Mouse (Mus musculus) forebrain, embryonic 15.5 days (tissue): Measurements from ENCODE around the gene Elovl1. TPM values are rescaled to one million over a fixed set of nuclear protein-coding genes. Genes with fewer than 3 reads are reported as not detected.

Experiments
- ATAC-seq: fragments of 200-750 bp; cut with Nextera tagmentation; replicated peaks from 2 replicates; pipeline ENCODE4 v1.8.0; 2017; ENCODE audit warnings: mild to moderate bottlenecking, moderate TSS enrichment, moderate library complexity
- H3K27ac ChIP-seq: fragments of 300-500 bp; sonication (generic); replicated peaks from 2 replicates; pipeline ENCODE4 v1.5.1; 2015; ENCODE audit warnings: mild to moderate bottlenecking, inconsistent platforms
- H3K27me3 ChIP-seq: fragments of 300-500 bp; sonication (generic); 2 replicates; pipeline ENCODE4 v1.6.1; 2015; ENCODE audit warnings: inconsistent platforms
- H3K36me3 ChIP-seq: fragments of 300-500 bp; sonication (generic); 2 replicates; pipeline ENCODE4 v1.6.1; 2015; ENCODE audit warnings: mild to moderate bottlenecking, inconsistent platforms
- H3K4me1 ChIP-seq: fragments of 300-500 bp; sonication (generic); 2 replicates; pipeline ENCODE4 v1.6.1; 2015; ENCODE audit warnings: inconsistent platforms
- H3K4me2 ChIP-seq: fragments of 300-500 bp; sonication (generic); replicated peaks from 2 replicates; pipeline ENCODE4 v1.6.1; 2015; ENCODE audit warnings: mild to moderate bottlenecking, inconsistent platforms
- H3K4me3 ChIP-seq: fragments of 300-500 bp; sonication (generic); 2 replicates; pipeline ENCODE4 v1.5.1; 2015; ENCODE audit warnings: mild to moderate bottlenecking, inconsistent platforms
- H3K9ac ChIP-seq: fragments of 300-500 bp; sonication (generic); replicated peaks from 2 replicates; pipeline ENCODE4 v1.6.1; 2015; ENCODE audit warnings: mild to moderate bottlenecking, inconsistent platforms
- H3K9me3 ChIP-seq: fragments of 300-500 bp; sonication (generic); 2 replicates; pipeline ENCODE4 v1.6.1; 2016; ENCODE audit warnings: inconsistent platforms
- WGBS: fragments of 180-500 bp; shearing (Covaris S2); methylation state at CpG from one replicate; pipeline ENCODE4 v1.1.7; 2015; ENCODE audit warnings: mixed read lengths; 5-methylcytosine and 5-hydroxymethylcytosine counted together
- polyA plus RNA-seq: library from polyadenylated mRNA; unstranded; fragments of >200 nt; fragmentation: Nextera tagmentation; extraction: Ambion mirVana; gene quantifications from 2 replicates; pipeline ENCODE4 v1.2.1, GENCODE M21; 2015

Gene Elovl1
- polyA plus RNA-seq, 1 experiment from 2014 or later, result 21.3 TPM

- Histone ChIP-seq H3K4me2 (no peak overlapping the region), H3K36me3 (peaks cover 48% of the 10 kb centered on the region), H3K27ac (no peak overlapping the region), H3K27me3 (no peaks in the 10 kb centered on the region), H3K4me1 (peaks cover 19% of the 10 kb centered on the region), H3K4me3 (no peak overlapping the region), H3K9me3 (no peaks in the 10 kb centered on the region), H3K9ac (no peak overlapping the region)
- WGBS, result 98% methylated on average over 5 of the region's 5 CpGs
- no peak for ATAC-seq
These were observed 17.0 kb upstream of the Elovl1 start for GRCm38 (mm10) chr4:118410871-118411270.

- WGBS, result 94% methylated on average over 5 of the region's 5 CpGs
- Histone ChIP-seq H3K4me1 (peaks cover 11% of the 10 kb centered on the region), H3K27ac (no peak overlapping the region), H3K4me2 (no peak overlapping the region), H3K9me3 (no peaks in the 10 kb centered on the region), H3K27me3 (no peaks in the 10 kb centered on the region), H3K9ac (no peak overlapping the region), H3K4me3 (no peak overlapping the region), H3K36me3 (peaks cover 73% of the 10 kb centered on the region)
- no peak for ATAC-seq
These were observed 14.3 kb upstream of the Elovl1 start for GRCm38 (mm10) chr4:118413553-118413952.

GRCm38 (mm10) chr4:118415779-118416178 lies 12.1 kb upstream of the Elovl1 start:
- peaks cover 84% of the 10 kb centered on the region for H3K36me3 ChIP-seq
- WGBS, result 93% methylated on average over 2 of the region's 2 CpGs
- H3K27ac ChIP-seq, result no peak overlapping the region
- H3K4me3 ChIP-seq, result no peak overlapping the region
- no peak for ATAC-seq
- no peak overlapping the region for H3K4me2 ChIP-seq
- no peaks in the 10 kb centered on the region for H3K4me1 ChIP-seq
- H3K27me3 ChIP-seq, result no peaks in the 10 kb centered on the region
- no peak overlapping the region for H3K9ac ChIP-seq
- H3K9me3 ChIP-seq, result no peaks in the 10 kb centered on the region

GRCm38 (mm10) chr4:118416329-118416728 lies 11.6 kb upstream of the Elovl1 start:
- Histone ChIP-seq H3K4me1 (no peaks in the 10 kb centered on the region), H3K9me3 (no peaks in the 10 kb centered on the region), H3K4me3 (no peak overlapping the region), H3K27ac (no peak overlapping the region), H3K36me3 (peaks cover 85% of the 10 kb centered on the region), H3K9ac (no peak overlapping the region), H3K27me3 (no peaks in the 10 kb centered on the region), H3K4me2 (no peak overlapping the region)
- no peak for ATAC-seq
- 94% methylated on average over 5 of the region's 5 CpGs for WGBS

DNA sequence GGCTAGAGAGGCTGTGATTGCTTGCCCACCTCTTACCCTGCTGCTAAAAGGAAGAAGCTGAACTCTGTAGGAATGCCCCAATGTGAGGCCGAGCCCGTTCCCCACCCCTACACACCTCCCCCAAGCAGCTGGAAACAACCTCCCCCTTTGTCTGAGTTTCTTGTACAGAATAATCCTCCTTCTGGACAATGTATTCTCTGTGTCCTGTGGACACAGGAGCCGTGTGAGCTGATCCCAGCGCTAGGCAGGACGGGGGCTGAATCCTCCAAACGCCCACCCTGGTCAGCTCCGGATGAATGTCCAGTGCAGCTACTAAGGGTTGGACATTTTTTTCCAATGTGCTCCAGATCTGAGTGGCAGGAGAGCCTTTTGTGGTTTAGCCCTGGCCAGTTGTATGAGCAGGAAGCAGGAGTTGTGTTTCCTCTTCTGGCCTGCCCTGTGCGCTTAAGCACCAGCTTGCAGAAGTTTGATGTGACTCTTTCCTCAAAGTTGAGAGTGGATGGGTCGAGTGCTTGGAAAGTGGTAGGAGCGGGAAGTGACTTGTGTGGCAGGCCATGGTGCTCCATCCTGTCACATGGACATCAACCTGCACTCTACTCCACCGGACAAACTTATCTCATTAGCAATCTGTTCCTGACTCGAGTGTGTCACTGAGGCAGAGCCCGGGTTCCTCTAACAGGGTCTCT lies 10.6 kb upstream of the Elovl1 start:
- H3K27me3 ChIP-seq, result no peaks in the 10 kb centered on the region
- no peak for ATAC-seq
- H3K36me3 ChIP-seq, result peaks cover 81% of the 10 kb centered on the region
- H3K4me1 ChIP-seq, result no peaks in the 10 kb centered on the region
- no peak overlapping the region for H3K4me2 ChIP-seq
- H3K9me3 ChIP-seq, result no peaks in the 10 kb centered on the region
- WGBS, result 86% methylated on average over 13 of the region's 13 CpGs
- no peak overlapping the region for H3K4me3 ChIP-seq
- no peak overlapping the region for H3K9ac ChIP-seq
- no peak overlapping the region for H3K27ac ChIP-seq

GRCm38 (mm10) chr4:118421384-118421783 lies 6.5 kb upstream of the Elovl1 start:
- no peak overlapping the region for H3K4me2 ChIP-seq
- H3K36me3 ChIP-seq, result peaks cover 52% of the 10 kb centered on the region
- no peak overlapping the region for H3K9ac ChIP-seq
- ATAC-seq, result no peak
- no peaks in the 10 kb centered on the region for H3K9me3 ChIP-seq
- H3K4me1 ChIP-seq, result no peaks in the 10 kb centered on the region
- no peak overlapping the region for H3K4me3 ChIP-seq
- WGBS, result 96% methylated on average over 3 of the region's 3 CpGs
- no peaks in the 10 kb centered on the region for H3K27me3 ChIP-seq
- no peak overlapping the region for H3K27ac ChIP-seq

GRCm38 (mm10) chr4:118424541-118425160 lies 3.2 kb upstream of the Elovl1 start:
- Histone ChIP-seq H3K9ac (no peak overlapping the region), H3K9me3 (no peaks in the 10 kb centered on the region), H3K4me1 (peaks cover 21% of the 10 kb centered on the region), H3K36me3 (peaks cover 27% of the 10 kb centered on the region), H3K4me3 (no peak overlapping the region), H3K4me2 (no peak overlapping the region), H3K27me3 (no peaks in the 10 kb centered on the region), H3K27ac (no peak overlapping the region)
- WGBS, result 91% methylated on average over 4 of the region's 4 CpGs
- ATAC-seq, result no peak

DNA sequence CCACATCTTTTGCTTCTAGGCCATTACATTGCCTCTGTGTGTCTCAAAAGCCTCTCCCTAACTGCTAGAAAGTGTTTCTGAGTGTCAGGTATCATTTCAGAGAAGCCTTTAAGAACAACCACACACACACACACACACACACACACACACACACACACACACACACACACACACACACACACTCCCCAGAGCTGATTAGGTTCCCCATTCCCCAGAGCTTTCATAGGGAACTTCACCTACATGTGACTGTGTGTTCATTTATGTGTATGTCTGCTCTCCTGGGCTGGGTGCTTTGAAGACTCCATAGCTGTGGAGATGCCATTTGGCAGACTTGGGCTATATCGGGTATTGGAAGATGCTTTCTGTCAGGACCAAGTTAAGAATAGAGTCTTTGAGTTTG lies 2.5 kb upstream of the Elovl1 start:
- no peak overlapping the region for H3K27ac ChIP-seq
- no peak overlapping the region for H3K4me3 ChIP-seq
- ATAC-seq, result no peak
- H3K9me3 ChIP-seq, result no peaks in the 10 kb centered on the region
- H3K36me3 ChIP-seq, result peaks cover 23% of the 10 kb centered on the region
- no peak overlapping the region for H3K4me2 ChIP-seq
- peaks cover 21% of the 10 kb centered on the region for H3K4me1 ChIP-seq
- H3K27me3 ChIP-seq, result no peaks in the 10 kb centered on the region
- 90% methylated on average over 1 of the region's 1 CpGs for WGBS
- no peak overlapping the region for H3K9ac ChIP-seq

DNA sequence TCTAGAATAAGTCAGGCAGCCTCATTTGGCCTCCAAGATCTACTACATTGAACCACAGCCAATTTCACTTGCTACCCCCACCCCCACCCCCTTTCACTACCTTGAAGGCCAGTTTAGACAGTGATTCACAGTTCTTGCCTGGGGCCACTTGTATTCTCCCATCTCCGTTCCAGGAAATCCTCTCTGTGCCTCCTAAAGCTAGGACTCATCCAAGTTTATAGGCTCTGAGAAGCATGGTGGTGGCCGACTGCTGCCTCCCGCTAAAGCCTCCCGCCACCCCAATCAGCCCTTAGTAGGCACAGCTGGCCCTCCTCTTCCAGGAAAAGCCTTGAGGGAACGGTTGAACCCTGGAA lies 502 bp upstream of the Elovl1 start:
- Histone ChIP-seq H3K4me3 (peak overlapping the region; percentile 50), H3K4me2 (peak overlapping the region; percentile 87), H3K4me1 (peaks cover 21% of the 10 kb centered on the region), H3K9me3 (no peaks in the 10 kb centered on the region), H3K27ac (peak overlapping the region; percentile 59), H3K36me3 (peaks cover 17% of the 10 kb centered on the region), H3K9ac (peak overlapping the region; percentile 65), H3K27me3 (no peaks in the 10 kb centered on the region)
- no peak; the same call in 1 of the 2 replicates for ATAC-seq
- WGBS, result 2% methylated on average over 5 of the region's 5 CpGs

DNA sequence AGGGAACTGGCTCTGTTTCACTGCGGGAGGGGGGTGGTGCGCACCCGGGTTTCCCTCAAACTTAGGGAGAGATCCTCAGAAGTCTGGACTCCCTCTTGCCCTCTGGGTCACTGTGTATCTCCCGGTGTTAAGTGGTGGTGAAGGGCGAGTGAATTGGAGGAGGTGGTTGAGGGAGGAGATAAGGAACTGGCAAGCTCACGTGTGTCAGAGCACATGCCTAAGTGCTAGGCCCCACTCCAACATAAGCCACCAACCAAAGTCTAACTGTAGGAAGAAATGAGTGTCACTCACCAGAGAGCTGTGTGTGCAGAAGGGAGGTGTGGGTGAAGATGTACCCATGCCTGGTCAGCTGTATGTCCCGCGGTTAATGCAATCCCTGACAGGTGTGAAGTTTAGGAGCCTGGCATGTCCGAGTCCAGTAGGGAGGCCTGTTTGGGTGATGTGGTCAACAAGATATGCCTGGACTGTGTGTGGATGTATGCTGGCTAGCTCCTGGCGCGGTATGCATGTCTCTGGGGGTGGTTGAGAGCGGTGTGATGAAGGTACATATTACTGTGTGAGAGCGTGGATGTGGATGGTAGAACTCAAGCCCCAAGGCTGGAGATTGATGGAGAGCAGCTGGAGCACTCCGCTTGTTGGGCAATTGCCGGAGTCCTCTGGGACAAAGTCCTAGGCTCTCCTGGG lies 780 bp downstream of the Elovl1 start:
- peaks cover 21% of the 10 kb centered on the region for H3K4me1 ChIP-seq
- peak overlapping the region; percentile 65 for H3K9ac ChIP-seq
- H3K36me3 ChIP-seq, result peaks cover 20% of the 10 kb centered on the region
- peak overlapping the region; percentile 50 for H3K4me3 ChIP-seq
- H3K4me2 ChIP-seq, result peak overlapping the region; percentile 87
- H3K27me3 ChIP-seq, result no peaks in the 10 kb centered on the region
- peak overlapping the region; percentile 59 for H3K27ac ChIP-seq
- ATAC-seq, result peak; percentile 18
- 55% methylated on average over 15 of the region's 15 CpGs for WGBS
- H3K9me3 ChIP-seq, result no peaks in the 10 kb centered on the region

DNA sequence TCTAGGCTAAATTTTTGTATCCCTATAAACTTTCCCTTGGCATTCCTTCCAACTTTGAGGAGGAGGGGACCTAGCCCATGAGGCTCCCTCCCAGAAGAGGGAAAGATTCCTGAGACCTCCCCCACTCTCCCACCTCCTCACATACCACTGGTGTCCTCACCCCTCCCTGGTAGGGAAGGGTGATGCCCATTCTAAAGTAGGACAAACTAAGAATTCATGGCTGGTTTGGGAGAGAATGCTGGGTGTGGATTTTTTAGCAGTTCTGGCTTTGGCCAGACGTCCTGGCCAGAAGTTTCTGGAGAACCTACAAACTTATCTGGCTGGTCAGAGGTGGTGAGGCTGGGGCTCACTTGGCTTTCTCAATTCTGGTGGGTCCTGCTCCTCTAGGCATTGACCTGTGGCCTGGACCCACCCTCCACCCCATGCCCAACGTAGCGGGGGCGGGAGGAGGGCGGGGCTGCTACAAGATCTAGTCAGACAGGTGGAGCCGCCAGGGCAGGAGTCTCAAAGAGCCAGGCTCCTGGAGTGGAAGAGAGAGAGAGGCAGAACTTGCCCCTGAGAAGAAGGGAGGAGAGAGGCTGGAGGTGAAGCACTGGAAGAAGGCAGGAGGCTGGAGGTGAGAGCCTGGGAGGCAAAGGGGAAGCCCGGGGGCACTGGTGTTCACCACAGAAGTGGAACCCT lies 1.5 kb downstream of the Elovl1 start:
- Histone ChIP-seq H3K36me3 (peaks cover 18% of the 10 kb centered on the region), H3K4me1 (peaks cover 26% of the 10 kb centered on the region), H3K9ac (no peak overlapping the region), H3K27me3 (no peaks in the 10 kb centered on the region), H3K27ac (no peak overlapping the region), H3K4me2 (no peak overlapping the region), H3K9me3 (no peaks in the 10 kb centered on the region), H3K4me3 (no peak overlapping the region)
- no peak for ATAC-seq
- WGBS, result 58% methylated on average over 7 of the region's 7 CpGs

- WGBS, result 74% methylated on average over 8 of the region's 8 CpGs
- Histone ChIP-seq H3K27ac (no peak overlapping the region), H3K9me3 (no peaks in the 10 kb centered on the region), H3K4me3 (no peak overlapping the region), H3K4me2 (no peak overlapping the region), H3K4me1 (peaks cover 47% of the 10 kb centered on the region), H3K27me3 (no peaks in the 10 kb centered on the region), H3K9ac (no peak overlapping the region), H3K36me3 (peaks cover 16% of the 10 kb centered on the region)
- no peak for ATAC-seq
These were observed 4.4 kb downstream of the Elovl1 start for GRCm38 (mm10) chr4:118432332-118432731.
